Mouse (Mus musculus) forebrain, embryonic 11.5 days (tissue): ENCODE measurements around the gene Card10. TPM values are rescaled to one million over a fixed set of nuclear protein-coding genes. Genes with fewer than 3 reads are reported as not detected.

ENCODE experiments used
- ATAC-seq: fragments of 200-750 bp; cut with Nextera tagmentation; replicated peaks from 2 replicates; pipeline ENCODE4 v1.8.0; 2017; ENCODE audit warnings: moderate TSS enrichment; ENCODE audit not compliant: low FRiP score
- DNase-seq: peaks from one replicate; pipeline ENCODE4 v3.0.0-alpha.2; 2017; ENCODE audit warnings: low spot score
- H3K27ac ChIP-seq: fragments of 300-500 bp; sonication (generic); 2 replicates; pipeline ENCODE4 v1.5.1; 2014; ENCODE audit warnings: low read depth, low read length
- H3K27me3 ChIP-seq: fragments of 300-500 bp; sonication (generic); 2 replicates; pipeline ENCODE4 v1.6.1; 2014; ENCODE audit warnings: mild to moderate bottlenecking, low read length, mixed read lengths; ENCODE audit not compliant: control insufficient read depth, insufficient read depth
- H3K36me3 ChIP-seq: fragments of 300-500 bp; sonication (generic); 2 replicates; pipeline ENCODE4 v1.6.1; 2014; ENCODE audit warnings: mild to moderate bottlenecking, low read length, moderate library complexity, mixed read lengths; ENCODE audit not compliant: control insufficient read depth, insufficient read depth
- H3K4me1 ChIP-seq: fragments of 300-500 bp; sonication (generic); replicated peaks from 2 replicates; pipeline ENCODE4 v1.6.1; 2014; ENCODE audit warnings: low read length, mixed read lengths; ENCODE audit not compliant: control insufficient read depth, insufficient read depth
- H3K4me2 ChIP-seq: fragments of 300-500 bp; sonication (generic); 2 replicates; pipeline ENCODE4 v1.6.1; 2014; ENCODE audit warnings: low read depth, mild to moderate bottlenecking, low read length, moderate library complexity, mixed read lengths; ENCODE audit not compliant: severe bottlenecking
- H3K4me3 ChIP-seq: fragments of 300-500 bp; sonication (generic); 2 replicates; pipeline ENCODE4 v1.5.1; 2014; ENCODE audit warnings: low read depth, low read length
- H3K9ac ChIP-seq: fragments of 300-500 bp; sonication (generic); 2 replicates; pipeline ENCODE4 v1.6.1; 2014; ENCODE audit warnings: low read length
- H3K9me3 ChIP-seq: fragments of 300-500 bp; sonication (generic); 2 replicates; pipeline ENCODE4 v1.6.1; 2016; ENCODE audit warnings: low read length, mixed read lengths; ENCODE audit not compliant: control insufficient read depth
- WGBS: fragments of 180-500 bp; shearing (Covaris S2); extraction: QIAGEN DNeasy Blood & Tissue Kit; methylation state at CpG from one replicate; pipeline ENCODE4 v1.1.7; 2014; 5-methylcytosine and 5-hydroxymethylcytosine counted together
- polyA plus RNA-seq: library from polyadenylated mRNA; unstranded; fragments of >200 nt; fragmentation: Nextera tagmentation; extraction: Ambion mirVana; gene quantifications from 2 replicates; pipeline ENCODE4 v1.2.1, GENCODE M21; 2014

The Card10 gene
- polyA plus RNA-seq, 1 experiment from 2014 or later = 2.3 TPM

DNA sequence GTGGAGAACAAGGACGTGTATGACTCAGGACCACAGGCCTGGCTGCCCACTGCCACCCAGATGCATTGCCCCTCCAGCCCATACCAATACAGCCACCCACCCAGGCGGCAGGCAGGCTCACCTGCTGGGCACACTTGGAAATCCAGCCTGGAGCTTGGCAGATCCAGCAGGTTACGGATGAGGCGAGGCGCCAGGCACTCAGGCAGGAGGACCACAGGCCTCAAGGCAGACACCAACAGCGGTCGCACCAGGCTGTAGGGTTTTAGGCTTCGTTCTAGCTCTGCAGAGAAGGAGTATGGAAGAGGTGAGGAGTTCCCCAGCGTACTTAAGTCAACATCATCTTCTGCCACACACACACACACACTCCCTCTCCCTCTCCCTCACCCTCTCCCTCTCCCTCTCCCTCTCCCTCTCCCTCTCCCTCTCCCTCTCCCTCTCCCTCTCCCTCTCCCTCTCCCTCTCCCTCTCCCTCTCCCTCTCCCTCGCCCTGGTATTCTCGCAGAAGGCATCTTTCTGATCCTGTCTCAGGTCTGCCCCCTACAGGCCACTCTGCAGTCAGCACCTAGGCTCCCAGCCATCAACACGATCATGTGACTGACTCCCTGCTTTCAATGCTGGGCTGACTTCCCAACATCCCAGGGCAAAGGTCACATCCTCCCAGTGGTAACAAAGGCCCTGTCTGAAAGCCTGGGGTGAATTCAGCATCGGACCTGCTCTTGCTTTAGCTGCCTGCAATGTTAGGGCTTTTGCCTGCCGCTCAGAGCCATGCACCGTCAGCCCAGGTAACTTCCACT is 24.6 kb downstream of the Card10 start:
- 43% methylated on average over 13 of the region's 15 CpGs for WGBS
- Histone ChIP-seq H3K4me2 (no peak overlapping the region), H3K36me3 (no peaks in the 10 kb centered on the region), H3K9ac (no peak overlapping the region), H3K27me3 (no peaks in the 10 kb centered on the region), H3K4me3 (no peak overlapping the region), H3K4me1 (peaks cover 11% of the 10 kb centered on the region), H3K27ac (no peak overlapping the region; the same call in 1 of the 2 replicates), H3K9me3 (no peaks in the 10 kb centered on the region)
- peak; percentile 91 for DNase-seq
- ATAC-seq = peak; percentile 35; the same call in 1 of the 2 replicates

DNA sequence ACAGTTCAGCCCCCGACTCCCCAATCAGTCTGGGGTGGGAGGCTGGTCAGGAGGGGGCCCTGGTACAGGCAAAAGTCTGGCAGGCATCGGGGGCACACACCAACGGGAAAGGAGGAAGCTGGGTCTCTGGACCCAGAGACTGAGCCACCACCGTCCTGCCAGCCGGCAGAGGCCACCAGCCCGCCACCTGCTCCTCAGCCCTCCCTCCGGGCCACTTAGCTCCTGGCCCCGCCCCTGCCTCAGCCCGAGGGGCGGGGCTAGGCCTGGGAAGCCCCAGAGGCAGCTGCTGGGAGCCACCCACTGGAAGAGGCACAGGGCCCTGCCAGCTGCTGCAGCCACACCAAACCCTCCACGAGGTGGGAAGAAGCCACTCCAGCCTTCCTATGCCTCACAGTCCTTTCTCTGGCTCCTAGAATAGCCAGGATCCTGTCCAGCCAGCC is 29.5 kb downstream of the Card10 start, which contains the start of gene Mfng:
Mfng (minus strand) TSS at position 186 of the 440 bp plus-strand sequence.
- H3K4me2 ChIP-seq = peak within 1 kb of the TSS; percentile 80
- peak within 1 kb of the TSS; percentile 96 for H3K27ac ChIP-seq
- H3K4me1 ChIP-seq = peaks cover 27% of the 10 kb centered on the region
- DNase-seq (peak; percentile 91), ATAC-seq (peak; percentile 83)
- H3K36me3 ChIP-seq = peaks cover 5% of the 10 kb centered on the region; the same call in 1 of the 2 replicates
- H3K9ac ChIP-seq = peak within 1 kb of the TSS; percentile 74
- no peaks in the 10 kb centered on the region for H3K27me3 ChIP-seq
- WGBS = 2% methylated on average over 11 of the region's 11 CpGs
- peak within 1 kb of the TSS; percentile 36 for H3K4me3 ChIP-seq
- peaks cover 5% of the 10 kb centered on the region; the same call in 1 of the 2 replicates for H3K9me3 ChIP-seq

DNA sequence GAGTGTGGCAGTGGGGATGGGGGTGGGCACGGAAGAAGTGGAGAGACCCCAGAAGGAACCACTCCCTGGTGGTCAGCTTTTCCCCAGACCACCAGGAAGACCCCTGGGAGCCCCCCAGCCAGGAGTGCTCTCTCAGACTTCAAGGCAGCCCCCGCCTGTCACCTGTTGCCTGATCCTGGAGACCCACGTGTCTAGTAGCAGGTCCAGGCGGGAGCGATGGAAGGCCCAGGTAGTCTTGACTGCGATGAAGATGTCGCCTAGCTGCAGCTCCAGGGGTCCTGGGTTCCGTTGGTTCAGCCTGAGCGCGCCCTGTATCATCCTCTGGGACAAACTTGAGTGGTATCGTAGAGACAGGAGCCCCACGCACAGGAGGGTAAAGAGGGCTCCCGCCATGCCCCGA is 30.0 kb downstream of the Card10 start:
- H3K9ac ChIP-seq = peak overlapping the region; percentile 74
- H3K9me3 ChIP-seq = peaks cover 5% of the 10 kb centered on the region; the same call in 1 of the 2 replicates
- H3K4me2 ChIP-seq = peak overlapping the region; percentile 80
- whole genome bisulfite sequencing = 31% methylated on average over 14 of the region's 14 CpGs
- ATAC-seq = peak; percentile 3; the same call in 1 of the 2 replicates
- H3K27me3 ChIP-seq = no peaks in the 10 kb centered on the region
- peak overlapping the region; percentile 36 for H3K4me3 ChIP-seq
- H3K4me1 ChIP-seq = peaks cover 29% of the 10 kb centered on the region
- H3K36me3 ChIP-seq = peaks cover 5% of the 10 kb centered on the region; the same call in 1 of the 2 replicates
- DNase-seq = peak; percentile 65
- peak overlapping the region; percentile 96 for H3K27ac ChIP-seq

DNA sequence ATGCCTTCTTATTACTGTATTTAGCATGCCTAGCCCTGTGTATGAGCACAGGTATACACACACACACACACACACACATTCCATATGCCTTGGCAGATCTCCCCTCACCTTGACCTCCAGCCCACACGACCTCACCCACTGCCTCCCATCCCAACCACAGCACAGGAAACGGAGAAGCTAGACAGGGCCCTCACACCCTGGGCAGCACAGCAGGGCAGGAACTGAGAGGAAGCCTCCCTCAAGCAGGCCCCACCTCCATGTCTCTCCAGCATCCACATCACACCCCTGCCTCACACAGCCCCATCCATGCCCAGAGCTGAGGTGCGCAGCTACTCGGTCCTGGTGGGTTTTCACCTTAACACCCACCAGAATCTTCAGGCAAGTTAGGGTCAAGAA is 30.5 kb downstream of the Card10 start:
- Histone ChIP-seq H3K36me3 (peaks cover 5% of the 10 kb centered on the region; the same call in 1 of the 2 replicates), H3K4me2 (peak overlapping the region; percentile 80), H3K4me1 (peaks cover 31% of the 10 kb centered on the region), H3K4me3 (peak overlapping the region; percentile 36), H3K9me3 (peaks cover 5% of the 10 kb centered on the region; the same call in 1 of the 2 replicates), H3K27me3 (no peaks in the 10 kb centered on the region), H3K9ac (peak overlapping the region; percentile 74), H3K27ac (peak overlapping the region; percentile 96)
- WGBS = 51% methylated on average over 4 of the region's 4 CpGs
- DNase-seq (no peak), ATAC-seq (no peak)

DNA sequence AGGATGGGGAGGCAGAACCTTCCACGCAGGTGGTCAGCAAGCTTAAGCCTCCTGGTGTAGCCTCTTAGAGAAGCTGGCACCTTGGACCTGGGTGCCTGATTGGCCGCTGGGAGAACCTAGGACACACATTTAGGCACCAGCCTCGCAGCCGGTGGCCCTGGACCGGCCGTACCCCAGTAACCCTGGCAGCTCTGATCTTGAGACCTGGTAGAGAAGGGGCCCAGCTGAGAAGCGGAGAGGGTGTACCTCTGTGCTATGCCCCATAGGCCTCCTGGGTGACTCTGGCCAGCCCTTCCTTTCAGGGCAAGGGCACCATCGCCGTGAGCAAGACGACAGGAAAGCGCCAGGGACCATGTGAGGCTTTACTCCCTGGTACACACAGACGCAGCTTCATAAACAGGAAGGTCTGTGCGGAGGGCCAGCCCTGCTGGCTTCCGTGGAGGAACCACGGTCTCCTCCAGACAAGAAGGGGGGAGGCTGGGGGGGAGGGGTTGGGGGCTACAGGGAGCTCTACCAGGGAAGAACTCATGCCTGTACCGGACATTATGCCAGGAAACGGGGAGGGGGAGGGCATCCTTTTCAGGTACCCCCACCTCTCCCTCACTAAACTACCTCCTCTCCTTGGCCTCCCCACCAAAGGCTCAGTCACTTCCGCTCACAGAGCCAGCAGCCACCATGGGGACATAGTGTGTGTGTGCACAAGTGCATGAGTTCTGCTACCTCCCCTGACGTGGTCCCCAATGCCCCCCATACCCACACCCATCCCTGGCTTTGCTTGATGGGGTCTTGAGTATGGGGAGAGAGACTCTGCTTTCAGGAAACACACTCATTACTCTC is 31.1 kb downstream of the Card10 start:
- Histone ChIP-seq H3K4me2 (peak overlapping the region; percentile 80), H3K27ac (peak overlapping the region; percentile 96), H3K36me3 (peaks cover 8% of the 10 kb centered on the region; the same call in 1 of the 2 replicates), H3K9me3 (peaks cover 5% of the 10 kb centered on the region; the same call in 1 of the 2 replicates), H3K4me1 (peaks cover 31% of the 10 kb centered on the region), H3K4me3 (peak overlapping the region; percentile 36), H3K27me3 (no peaks in the 10 kb centered on the region), H3K9ac (peak overlapping the region; percentile 74)
- DNase-seq (peak; percentile 58), ATAC-seq (no peak)
- WGBS = 50% methylated on average over 19 of the region's 19 CpGs

DNA sequence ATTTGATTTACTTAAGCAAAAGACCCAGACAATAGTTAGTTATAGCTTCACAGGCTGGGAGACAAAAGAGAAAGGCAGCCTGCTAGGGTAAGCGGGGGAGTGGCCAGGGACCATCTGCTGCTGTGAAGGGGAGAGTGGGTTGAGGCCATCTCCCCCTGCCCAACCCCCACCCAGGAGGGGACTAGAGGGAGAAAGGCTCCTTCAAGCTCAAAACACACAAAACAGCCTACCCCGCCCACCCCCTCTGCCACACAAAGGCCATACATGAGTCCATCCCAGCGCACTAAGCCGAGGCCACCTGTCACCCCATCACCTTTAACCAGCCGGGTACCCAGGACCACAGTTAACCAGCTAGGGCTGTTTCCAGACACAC is 31.9 kb downstream of the Card10 start:
- Histone ChIP-seq H3K4me3 (peak overlapping the region; percentile 36), H3K27me3 (no peaks in the 10 kb centered on the region), H3K4me1 (peaks cover 31% of the 10 kb centered on the region), H3K9ac (peak overlapping the region; percentile 74), H3K36me3 (peaks cover 10% of the 10 kb centered on the region; the same call in 1 of the 2 replicates), H3K4me2 (peak overlapping the region; percentile 80), H3K9me3 (peaks cover 5% of the 10 kb centered on the region; the same call in 1 of the 2 replicates), H3K27ac (peak overlapping the region; percentile 96)
- ATAC-seq = peak; percentile 81
- DNase-seq = peak; percentile 89
- WGBS = 7% methylated on average over 5 of the region's 5 CpGs

DNA sequence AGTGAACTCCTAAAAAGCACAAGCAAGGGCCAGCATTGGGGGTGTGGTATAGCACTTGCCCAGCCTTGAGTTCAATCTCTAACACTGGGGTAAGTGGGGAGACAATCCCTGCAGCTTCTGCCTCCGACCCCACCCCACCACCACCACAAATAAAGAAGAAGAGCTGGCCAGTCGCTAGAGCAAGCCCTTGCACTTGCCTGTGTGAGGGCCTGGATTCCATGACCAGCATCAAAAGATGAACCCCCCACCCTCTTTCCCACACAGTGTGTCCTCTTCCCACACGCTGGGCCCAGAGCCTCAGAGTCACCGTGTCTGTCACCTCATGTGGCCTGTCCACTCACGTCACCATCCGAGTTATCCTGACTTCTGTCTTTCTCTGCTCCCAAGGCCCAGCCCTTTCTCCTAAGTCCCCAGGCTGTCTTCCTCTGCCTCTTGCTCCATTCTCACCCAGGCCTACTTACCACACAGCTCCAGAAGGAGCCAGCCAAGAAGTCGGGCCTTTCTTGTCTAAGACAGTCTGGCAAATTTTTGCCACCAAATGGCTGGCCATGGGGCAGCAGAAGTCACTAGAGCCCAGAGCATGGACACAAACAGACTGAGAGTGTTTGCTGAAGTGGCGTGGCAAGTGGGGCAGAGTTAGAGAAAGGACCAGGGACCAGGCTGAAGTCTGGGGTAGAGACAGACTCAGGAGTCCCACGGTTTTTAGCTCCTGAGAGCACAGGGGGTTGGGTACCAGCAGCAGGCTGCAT is 32.4 kb downstream of the Card10 start:
- Histone ChIP-seq H3K9ac (peak overlapping the region; percentile 74), H3K4me2 (peak overlapping the region; percentile 80), H3K4me1 (peaks cover 33% of the 10 kb centered on the region), H3K27ac (peak overlapping the region; percentile 96), H3K36me3 (peaks cover 10% of the 10 kb centered on the region; the same call in 1 of the 2 replicates), H3K4me3 (peak overlapping the region; percentile 36), H3K27me3 (no peaks in the 10 kb centered on the region), H3K9me3 (peaks cover 5% of the 10 kb centered on the region; the same call in 1 of the 2 replicates)
- DNase-seq (peak; percentile 63), ATAC-seq (no peak)
- 30% methylated on average over 9 of the region's 9 CpGs for WGBS
